Mouse (Mus musculus) forebrain, postnatal 0 days (tissue): ENCODE data around the gene Epop. TPM values are rescaled to one million over a fixed set of nuclear protein-coding genes. Genes with fewer than 3 reads are reported as not detected.

ENCODE experiments used
- ATAC-seq: fragments of 200-750 bp; cut with Nextera tagmentation; 2 replicates; pipeline ENCODE4 v1.8.0; 2017; ENCODE audit warnings: mild to moderate bottlenecking, moderate library complexity
- DNase-seq: peaks from one replicate; pipeline ENCODE4 v3.0.0-alpha.2; 2015
- H3K27ac ChIP-seq: fragments of 300-500 bp; sonication (generic); 2 replicates; pipeline ENCODE4 v1.5.1; 2014; ENCODE audit warnings: low read depth, mild to moderate bottlenecking, antibody characterized with exemption, low read length, moderate library complexity, mixed read lengths
- H3K27me3 ChIP-seq: fragments of 300-500 bp; sonication (generic); 2 replicates; pipeline ENCODE4 v1.6.1; 2014; ENCODE audit warnings: mild to moderate bottlenecking, low read length, mixed read lengths; ENCODE audit not compliant: insufficient read depth
- H3K36me3 ChIP-seq: fragments of 300-500 bp; sonication (generic); 2 replicates; pipeline ENCODE4 v1.6.1; 2014; ENCODE audit warnings: mild to moderate bottlenecking, moderate library complexity; ENCODE audit not compliant: insufficient read depth
- H3K4me1 ChIP-seq: fragments of 300-500 bp; sonication (generic); 2 replicates; pipeline ENCODE4 v1.6.1; 2014; ENCODE audit warnings: antibody characterized with exemption; ENCODE audit not compliant: insufficient read depth
- H3K4me2 ChIP-seq: fragments of 300-500 bp; sonication (generic); 2 replicates; pipeline ENCODE4 v1.6.1; 2014; ENCODE audit warnings: low read depth, mild to moderate bottlenecking, moderate library complexity
- H3K4me3 ChIP-seq: fragments of 300-500 bp; sonication (generic); 2 replicates; pipeline ENCODE4 v1.5.1; 2014; ENCODE audit warnings: low read depth, low read length, mixed read lengths
- H3K9ac ChIP-seq: fragments of 300-500 bp; sonication (generic); 2 replicates; pipeline ENCODE4 v1.6.1; 2014; ENCODE audit warnings: mild to moderate bottlenecking
- H3K9me3 ChIP-seq: fragments of 300-500 bp; sonication (generic); 2 replicates; pipeline ENCODE4 v1.6.1; 2016; ENCODE audit warnings: low read length
- CTCF ChIP-seq: sonication (generic); IDR thresholded peaks from 2 replicates; pipeline ENCODE4 v1.5.1; 2016; ENCODE audit warnings: antibody characterized with exemption, control low read depth, low read depth
- WGBS: fragments of 180-500 bp; shearing (Covaris S2); extraction: QIAGEN DNeasy Blood & Tissue Kit; methylation state at CpG from one replicate; pipeline ENCODE4 v1.1.7; 2014; 5-methylcytosine and 5-hydroxymethylcytosine counted together
- polyA plus RNA-seq: library from polyadenylated mRNA; unstranded; fragments of >200 nt; fragmentation: Nextera tagmentation; extraction: Ambion mirVana; gene quantifications from 2 replicates; pipeline ENCODE4 v1.2.1, GENCODE M21; 2015
- total RNA-seq: library from RNA; depleted of rRNA; stranded (reverse); fragments of >200 nt; gene quantifications from 2 replicates; pipeline ENCODE4 v1.2.3, GENCODE M21; 2014; rRNA removed

Gene Epop
- total RNA-seq = 5.0 and 6.8 TPM in 2 replicates
- 3.6 and 4.1 TPM in 2 replicates for polyA plus RNA-seq

DNA sequence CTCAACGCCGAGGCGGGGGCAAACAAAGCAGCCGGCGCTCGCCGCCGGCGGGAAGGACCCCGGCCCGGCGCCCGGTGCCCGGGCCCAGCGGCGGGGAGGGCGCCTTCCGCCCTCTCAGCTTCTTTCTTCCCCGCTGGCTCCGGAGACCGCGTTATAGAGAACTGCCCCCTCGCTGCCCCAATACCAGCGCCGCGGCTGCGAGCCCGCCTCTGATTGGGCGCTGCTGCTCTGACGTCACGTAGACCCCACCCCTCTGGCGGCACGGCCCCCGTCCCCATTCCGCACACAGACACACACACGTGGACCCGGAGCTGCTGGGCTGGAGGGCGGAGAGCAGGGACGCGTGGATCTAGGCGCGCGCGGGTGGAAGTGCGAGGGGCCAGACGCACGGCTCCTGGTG is at the start of gene Epop:
TSS of gene Epop (minus strand) at position 127 of the 400 bp plus-strand sequence.
- H3K4me1 ChIP-seq = no peaks in the 10 kb centered on the region
- peak; percentile 95 for ATAC-seq

DNA sequence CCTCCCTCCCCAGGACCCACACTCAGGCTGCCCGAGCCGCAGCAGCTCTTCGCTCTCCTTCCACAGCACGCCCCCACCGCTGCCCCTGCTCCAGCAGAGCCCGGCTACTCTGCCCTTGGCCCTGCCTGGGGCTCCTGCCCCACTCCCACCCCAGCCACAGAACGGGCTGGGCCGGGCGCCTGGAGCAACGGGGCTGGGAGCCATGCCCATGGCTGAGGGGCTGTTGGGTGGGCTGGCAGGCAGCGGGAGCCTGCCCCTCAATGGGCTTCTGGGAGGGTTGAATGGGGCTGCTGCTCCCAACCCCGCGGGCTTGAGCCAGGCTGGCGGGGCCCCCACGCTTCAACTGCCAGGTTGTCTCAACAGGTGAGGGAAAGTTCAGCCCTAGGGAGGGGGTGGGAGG is 48.8 kb upstream of the Epop start:
- no peaks in the 10 kb centered on the region for H3K9me3 ChIP-seq
- 45% methylated on average over 15 of the region's 15 CpGs for WGBS
- no peak overlapping the region for H3K27ac ChIP-seq
- H3K27me3 ChIP-seq = no peaks in the 10 kb centered on the region
- no peak overlapping the region for H3K4me2 ChIP-seq
- H3K4me1 ChIP-seq = no peaks in the 10 kb centered on the region
- TF ChIP-seq CTCF = no peak
- H3K9ac ChIP-seq = no peak overlapping the region
- no peak overlapping the region for H3K4me3 ChIP-seq
- H3K36me3 ChIP-seq = peaks cover 70% of the 10 kb centered on the region
- DNase-seq = no peak
- 0 out of 2 replicates have a peak, but pooled peaks have one; percentile 23 for ATAC-seq

More for the DNA sequence above, at the start of gene Epop:
- Histone ChIP-seq H3K9me3 (no peaks in the 10 kb centered on the region), H3K4me3 (peak within 1 kb of the TSS; percentile 70), H3K4me2 (peak within 1 kb of the TSS; percentile 82), H3K36me3 (no peaks in the 10 kb centered on the region), H3K27ac (no peak within 1 kb of the TSS), H3K27me3 (peaks cover 43% of the 10 kb centered on the region), H3K9ac (peak within 1 kb of the TSS; percentile 63)
- under 1% methylated on average over 42 of the region's 47 CpGs for WGBS
- peak; percentile 92 for DNase-seq
- no peak for TF ChIP-seq CTCF

DNA sequence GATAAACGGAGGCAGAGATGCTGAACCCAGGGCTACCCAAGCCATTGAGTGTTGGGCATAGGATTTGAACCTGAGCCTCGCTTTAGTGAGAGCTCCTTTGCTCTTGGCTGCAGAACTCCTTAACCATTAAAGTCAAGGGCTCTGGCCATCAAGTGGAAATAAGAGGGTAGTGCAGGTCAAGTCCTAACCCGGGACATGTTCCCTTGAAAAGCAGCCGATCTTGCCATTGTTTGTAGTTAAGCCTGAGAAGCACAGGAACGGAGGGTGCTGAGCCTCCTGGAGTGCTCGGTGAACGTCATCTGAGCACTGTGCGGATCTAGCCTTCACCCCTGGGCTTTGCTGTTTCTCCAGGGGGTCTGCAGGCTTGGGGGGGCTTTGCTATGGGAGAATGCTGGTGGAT is 48.3 kb upstream of the Epop start:
- ATAC-seq = 0 out of 2 replicates have a peak, but pooled peaks have one; percentile 10
- Histone ChIP-seq H3K4me3 (no peak overlapping the region), H3K4me2 (no peak overlapping the region), H3K9ac (no peak overlapping the region), H3K4me1 (no peaks in the 10 kb centered on the region), H3K36me3 (peaks cover 74% of the 10 kb centered on the region), H3K27ac (no peak overlapping the region), H3K27me3 (no peaks in the 10 kb centered on the region), H3K9me3 (no peaks in the 10 kb centered on the region)
- DNase-seq = no peak
- peak; percentile 39 for TF ChIP-seq CTCF
- 46% methylated on average over 8 of the region's 8 CpGs for WGBS

DNA sequence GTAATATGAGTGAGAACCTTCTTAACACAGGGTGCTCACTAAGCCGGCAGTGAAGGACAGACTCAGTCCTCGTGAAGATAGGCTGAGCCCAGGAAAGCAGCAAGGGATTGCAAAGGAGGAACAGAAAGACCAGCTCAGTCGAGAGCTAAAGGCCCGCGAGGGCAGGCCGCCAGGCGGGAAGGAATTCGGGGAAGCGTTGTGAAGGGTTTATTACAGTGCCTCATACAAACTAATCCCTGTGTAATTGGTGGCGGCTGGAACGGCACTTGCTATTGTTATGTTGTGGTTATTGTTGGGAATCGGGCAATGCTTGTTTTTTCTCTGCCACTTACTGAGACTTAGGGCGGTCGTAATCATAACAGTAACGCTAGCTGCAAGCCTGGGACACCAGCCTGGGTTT is 47.9 kb upstream of the Epop start:
- H3K4me3 ChIP-seq = no peak overlapping the region
- ATAC-seq (no peak), DNase-seq (no peak)
- no peaks in the 10 kb centered on the region for H3K4me1 ChIP-seq
- no peak overlapping the region for H3K9ac ChIP-seq
- no peaks in the 10 kb centered on the region for H3K9me3 ChIP-seq
- no peaks in the 10 kb centered on the region for H3K27me3 ChIP-seq
- H3K27ac ChIP-seq = no peak overlapping the region
- peaks cover 77% of the 10 kb centered on the region for H3K36me3 ChIP-seq
- TF ChIP-seq CTCF = no peak
- WGBS = 17% methylated on average over 15 of the region's 15 CpGs
- no peak overlapping the region for H3K4me2 ChIP-seq

DNA sequence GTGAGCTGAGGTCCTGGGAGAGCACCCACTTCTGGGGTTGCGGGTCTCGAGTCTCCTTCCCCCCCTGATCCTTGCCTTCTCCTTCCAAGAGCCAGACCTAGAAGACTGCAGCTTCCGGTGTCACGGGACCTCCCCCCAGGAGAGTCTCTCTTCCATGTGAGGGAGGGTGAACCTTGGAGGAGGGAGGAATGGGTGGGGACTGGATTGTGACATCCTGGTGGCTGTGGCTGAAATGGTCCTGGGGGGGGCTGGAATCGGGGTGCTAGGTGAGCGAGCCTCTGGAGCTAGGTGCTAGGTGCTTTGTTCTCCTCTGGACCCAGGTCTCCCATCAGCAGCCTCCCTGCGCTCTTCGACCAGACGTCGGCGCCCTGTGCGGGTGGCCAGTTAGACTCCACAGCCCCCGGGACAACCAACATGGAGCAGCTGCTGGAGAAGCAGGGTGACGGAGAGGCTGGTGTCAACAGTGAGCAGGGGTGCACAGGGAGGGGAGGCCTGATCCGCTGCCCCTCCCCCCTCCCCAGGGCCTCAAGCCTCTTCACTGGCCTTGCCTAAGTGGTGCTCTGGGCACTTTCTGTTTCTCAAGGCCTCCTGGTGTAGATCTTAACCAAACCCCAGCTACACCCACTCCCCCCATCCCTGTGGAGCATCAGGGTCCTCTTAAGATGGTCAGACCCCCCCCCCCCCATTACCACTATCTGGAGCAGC is 46.7 kb upstream of the Epop start:
- no peaks in the 10 kb centered on the region for H3K9me3 ChIP-seq
- no peaks in the 10 kb centered on the region for H3K27me3 ChIP-seq
- ATAC-seq (no peak), DNase-seq (no peak)
- no peak overlapping the region for H3K4me2 ChIP-seq
- no peak overlapping the region for H3K27ac ChIP-seq
- no peak for TF ChIP-seq CTCF
- no peaks in the 10 kb centered on the region for H3K4me1 ChIP-seq
- peaks cover 70% of the 10 kb centered on the region for H3K36me3 ChIP-seq
- no peak overlapping the region for H3K4me3 ChIP-seq
- 79% methylated on average over 15 of the region's 15 CpGs for WGBS
- no peak overlapping the region for H3K9ac ChIP-seq

DNA sequence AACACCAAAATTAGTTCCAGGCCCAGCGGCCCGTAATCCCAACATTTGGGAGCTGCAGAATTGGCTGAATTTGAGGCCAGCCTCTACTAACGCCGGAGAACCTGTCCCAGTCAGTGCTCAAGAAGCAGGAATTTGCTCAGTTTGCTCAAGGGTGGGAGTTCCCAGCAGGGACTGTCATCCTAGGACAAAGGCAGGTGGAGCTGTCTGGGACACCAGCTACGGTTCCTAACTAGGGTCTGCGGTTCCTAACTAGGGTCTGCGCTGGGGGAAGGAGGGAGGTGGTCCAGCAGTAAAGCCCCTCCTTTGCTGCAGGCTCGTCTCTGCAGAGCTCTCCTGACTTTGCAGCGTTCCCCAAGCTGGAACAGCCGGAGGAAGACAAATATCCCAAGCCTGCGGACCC is 43.6 kb upstream of the Epop start:
- H3K4me2 ChIP-seq = no peak overlapping the region
- DNase-seq (no peak), ATAC-seq (no peak)
- no peak overlapping the region for H3K27ac ChIP-seq
- H3K9me3 ChIP-seq = no peaks in the 10 kb centered on the region
- H3K4me3 ChIP-seq = no peak overlapping the region
- H3K4me1 ChIP-seq = peaks cover 10% of the 10 kb centered on the region; the same call in 1 of the 2 replicates
- H3K27me3 ChIP-seq = no peaks in the 10 kb centered on the region
- H3K9ac ChIP-seq = no peak overlapping the region
- TF ChIP-seq CTCF = no peak
- H3K36me3 ChIP-seq = peaks cover 71% of the 10 kb centered on the region
- 84% methylated on average over 11 of the region's 11 CpGs for WGBS

DNA sequence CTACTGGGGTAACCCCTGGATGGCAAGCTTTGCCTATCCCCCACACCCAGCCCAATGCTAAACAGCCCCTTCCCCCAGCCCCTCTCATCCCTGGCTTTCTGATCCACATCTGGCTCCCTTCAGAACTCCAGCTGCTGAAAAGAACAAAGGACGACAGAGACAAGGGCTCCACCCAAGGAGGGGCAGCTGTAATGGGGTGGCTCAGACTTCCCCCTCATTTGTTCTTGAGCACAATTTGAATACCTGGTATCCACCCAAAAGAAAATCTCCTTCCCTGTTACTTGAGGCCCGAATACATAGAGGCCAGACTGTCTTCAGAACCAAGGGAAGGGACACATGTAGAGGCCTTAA is 41.6 kb upstream of the Epop start:
- no peak overlapping the region for H3K9ac ChIP-seq
- peaks cover 63% of the 10 kb centered on the region for H3K36me3 ChIP-seq
- H3K9me3 ChIP-seq = no peaks in the 10 kb centered on the region
- no peak overlapping the region for H3K4me2 ChIP-seq
- peaks cover 10% of the 10 kb centered on the region; the same call in 1 of the 2 replicates for H3K4me1 ChIP-seq
- no peak overlapping the region for H3K27ac ChIP-seq
- no peaks in the 10 kb centered on the region for H3K27me3 ChIP-seq
- no peak overlapping the region for H3K4me3 ChIP-seq
- no peak for DNase-seq
- TF ChIP-seq CTCF = no peak
- ATAC-seq = no peak
- WGBS = 44% methylated on average over 2 of the region's 2 CpGs
